Mouse (Mus musculus) urinary bladder, adult 18-20 months (tissue): Measurements from ENCODE around the gene Klk1b1.
"Not testable (repeated sequence)": the region's sequence is repeated elsewhere in the genome, so short reads cannot be mapped to it uniquely, and the experiment has no call there.

Experiments
- DNase-seq, 2 experiments: peaks; one replicate each; pipeline ENCODE4 v3.0.0; 2022; ENCODE audit warnings: low spot score in 2 of 2, mixed read lengths in 2 of 2

Klk1b1 gene

GRCm38 (mm10) chr7:43966451-43966850 is at the start of gene Klk1b1:
TSS of gene Klk1b1 (plus strand) at chr7:43966751.
- DNase-seq = no peak

- DNase-seq = no peak
These were observed 48.1 kb upstream of the Klk1b1 start for GRCm38 (mm10) chr7:43918426-43918825.

- no peak for DNase-seq
These were observed 47.7 kb upstream of the Klk1b1 start for GRCm38 (mm10) chr7:43918871-43919270.

GRCm38 (mm10) chr7:43919559-43920451 is 46.7 kb upstream of the Klk1b1 start:
- peak; percentile 39 to 42 for DNase-seq

- DNase-seq = no peak
These were observed 46.0 kb upstream of the Klk1b1 start for GRCm38 (mm10) chr7:43920582-43920981.

- DNase-seq = no peak
These were observed 45.5 kb upstream of the Klk1b1 start for GRCm38 (mm10) chr7:43921087-43921486.

- no peak for DNase-seq
These were observed 44.6 kb upstream of the Klk1b1 start for GRCm38 (mm10) chr7:43921941-43922340.

GRCm38 (mm10) chr7:43925985-43926384 is 40.6 kb upstream of the Klk1b1 start:
- no peak for DNase-seq

- no peak for DNase-seq
These were observed 38.0 kb upstream of the Klk1b1 start for GRCm38 (mm10) chr7:43928521-43928920.

- no peak for DNase-seq
These were observed 34.2 kb upstream of the Klk1b1 start for GRCm38 (mm10) chr7:43932337-43932736.

GRCm38 (mm10) chr7:43933440-43933839 is 33.1 kb upstream of the Klk1b1 start, which contains the start of gene Klk15:
TSS of gene Klk15 (plus strand) at chr7:43933740.
- no peak for DNase-seq

GRCm38 (mm10) chr7:43934747-43935146 is 31.8 kb upstream of the Klk1b1 start:
- no peak for DNase-seq

GRCm38 (mm10) chr7:43936551-43936950 is 30.0 kb upstream of the Klk1b1 start:
- DNase-seq = no peak

GRCm38 (mm10) chr7:43942293-43942692 is 24.3 kb upstream of the Klk1b1 start:
- DNase-seq = not testable (repeated sequence)

- DNase-seq = no peak
These were observed 21.8 kb upstream of the Klk1b1 start for GRCm38 (mm10) chr7:43944727-43945264.

GRCm38 (mm10) chr7:43950364-43950763 is 16.2 kb upstream of the Klk1b1 start, which contains the start of gene Klk1b8:
TSS of gene Klk1b8 (plus strand) at chr7:43950664.
- no peak for DNase-seq

GRCm38 (mm10) chr7:43952703-43953102 is 13.8 kb upstream of the Klk1b1 start:
- no peak for DNase-seq

GRCm38 (mm10) chr7:43967058-43967457 is 507 bp downstream of the Klk1b1 start:
- no peak for DNase-seq

GRCm38 (mm10) chr7:43967612-43968011 is 1.1 kb downstream of the Klk1b1 start:
- DNase-seq = no peak

GRCm38 (mm10) chr7:43975761-43976160 is 9.2 kb downstream of the Klk1b1 start, which contains the start of gene Klk1b9:
TSS of gene Klk1b9 (plus strand) at chr7:43976061.
- DNase-seq = not testable (repeated sequence)

- no peak for DNase-seq
These were observed 19.1 kb downstream of the Klk1b1 start for GRCm38 (mm10) chr7:43985657-43986056.

- DNase-seq = not testable (repeated sequence)
These were observed 28.3 kb downstream of the Klk1b1 start for GRCm38 (mm10) chr7:43994821-43995220.

GRCm38 (mm10) chr7:43995577-43995976 is 29.0 kb downstream of the Klk1b1 start, which contains the start of gene Klk1b11:
TSS of gene Klk1b11 (plus strand) at chr7:43995877.
- not testable (repeated sequence) for DNase-seq
